Mouse (Mus musculus) intestine, embryonic 15.5 days (tissue): Measurements from ENCODE around the gene Egfl7. TPM values are rescaled to one million over a fixed set of nuclear protein-coding genes. Genes with fewer than 3 reads are reported as not detected.

Experiments
- ATAC-seq: fragments of 200-750 bp; cut with Nextera tagmentation; 2 replicates; pipeline ENCODE4 v1.8.0; 2017; ENCODE audit warnings: moderate TSS enrichment, moderate library complexity
- H3K27ac ChIP-seq: fragments of 300-500 bp; sonication (generic); 2 replicates; pipeline ENCODE4 v1.5.1; 2015; ENCODE audit warnings: mild to moderate bottlenecking, inconsistent platforms
- H3K27me3 ChIP-seq: fragments of 300-500 bp; sonication (generic); replicated peaks from 2 replicates; pipeline ENCODE4 v1.6.1; 2015; ENCODE audit warnings: inconsistent platforms
- H3K36me3 ChIP-seq: fragments of 300-500 bp; sonication (generic); 2 replicates; pipeline ENCODE4 v1.6.1; 2015; ENCODE audit warnings: inconsistent platforms
- H3K4me1 ChIP-seq: fragments of 300-500 bp; sonication (generic); replicated peaks from 2 replicates; pipeline ENCODE4 v1.6.1; 2015; ENCODE audit warnings: inconsistent platforms
- H3K4me2 ChIP-seq: fragments of 300-500 bp; sonication (generic); replicated peaks from 2 replicates; pipeline ENCODE4 v1.6.1; 2015; ENCODE audit warnings: mild to moderate bottlenecking, inconsistent platforms
- H3K4me3 ChIP-seq: fragments of 300-500 bp; sonication (generic); replicated peaks from 2 replicates; pipeline ENCODE4 v1.5.1; 2015; ENCODE audit warnings: inconsistent platforms
- H3K9ac ChIP-seq: fragments of 300-500 bp; sonication (generic); 2 replicates; pipeline ENCODE4 v1.6.1; 2015; ENCODE audit warnings: inconsistent platforms
- H3K9me3 ChIP-seq: fragments of 300-500 bp; sonication (generic); 2 replicates; pipeline ENCODE4 v1.6.1; 2016; ENCODE audit warnings: inconsistent platforms
- WGBS: fragments of 180-500 bp; shearing (Covaris S2); methylation state at CpG from one replicate; pipeline ENCODE4 v1.1.7; 2015; 5-methylcytosine and 5-hydroxymethylcytosine counted together
- polyA plus RNA-seq: library from polyadenylated mRNA; unstranded; fragments of >200 nt; fragmentation: Nextera tagmentation; extraction: Ambion mirVana; gene quantifications from 2 replicates; pipeline ENCODE4 v1.2.1, GENCODE M21; 2015

Egfl7 gene
- polyA plus RNA-seq, 1 experiment from 2014 or later: 113 TPM

- 63% methylated on average over 9 of the region's 9 CpGs for WGBS
- H3K9ac ChIP-seq: no peak overlapping the region
- ATAC-seq: no peak
Measured at GRCm38 (mm10) chr2:26571400-26571799, 8.4 kb upstream of the Egfl7 start.

GRCm38 (mm10) chr2:26571826-26572225 is 8.0 kb upstream of the Egfl7 start:
- no peak overlapping the region for H3K9ac ChIP-seq
- no peaks in the 10 kb centered on the region for H3K36me3 ChIP-seq
- peaks cover 20% of the 10 kb centered on the region; the same call in 1 of the 2 replicates for H3K4me1 ChIP-seq
- no peak overlapping the region for H3K4me3 ChIP-seq
- 58% methylated on average over 5 of the region's 5 CpGs for WGBS
- no peak for ATAC-seq
- no peaks in the 10 kb centered on the region; the same call in 1 of the 2 replicates for H3K27me3 ChIP-seq
- peak overlapping the region; percentile 48 for H3K27ac ChIP-seq
- H3K9me3 ChIP-seq: no peaks in the 10 kb centered on the region
- no peak overlapping the region for H3K4me2 ChIP-seq

More at GRCm38 (mm10) chr2:26571400-26571799, 8.4 kb upstream of the Egfl7 start:
- Histone ChIP-seq H3K36me3 (no peaks in the 10 kb centered on the region), H3K4me3 (no peak overlapping the region), H3K27me3 (no peaks in the 10 kb centered on the region; the same call in 1 of the 2 replicates), H3K27ac (peak overlapping the region; percentile 48), H3K9me3 (no peaks in the 10 kb centered on the region), H3K4me2 (no peak overlapping the region), H3K4me1 (peaks cover 18% of the 10 kb centered on the region; the same call in 1 of the 2 replicates)

- WGBS: 51% methylated on average over 12 of the region's 12 CpGs
- no peak for ATAC-seq
Measured at GRCm38 (mm10) chr2:26573396-26573795, 6.4 kb upstream of the Egfl7 start.

GRCm38 (mm10) chr2:26573807-26574206 is 6.0 kb upstream of the Egfl7 start:
- Histone ChIP-seq H3K4me1 (peaks cover 23% of the 10 kb centered on the region), H3K36me3 (no peaks in the 10 kb centered on the region), H3K27ac (peak overlapping the region; percentile 23; the same call in 1 of the 2 replicates), H3K4me3 (no peak overlapping the region), H3K27me3 (no peaks in the 10 kb centered on the region; the same call in 1 of the 2 replicates), H3K9ac (no peak overlapping the region), H3K9me3 (no peaks in the 10 kb centered on the region), H3K4me2 (no peak overlapping the region)
- no peak for ATAC-seq
- 21% methylated on average over 5 of the region's 5 CpGs for WGBS

More at GRCm38 (mm10) chr2:26573396-26573795, 6.4 kb upstream of the Egfl7 start:
- Histone ChIP-seq H3K36me3 (no peaks in the 10 kb centered on the region), H3K4me3 (no peak overlapping the region), H3K27ac (peak overlapping the region; percentile 23; the same call in 1 of the 2 replicates), H3K4me2 (no peak overlapping the region), H3K27me3 (no peaks in the 10 kb centered on the region; the same call in 1 of the 2 replicates), H3K9me3 (no peaks in the 10 kb centered on the region), H3K9ac (no peak overlapping the region), H3K4me1 (peaks cover 23% of the 10 kb centered on the region)

- Histone ChIP-seq H3K27me3 (no peaks in the 10 kb centered on the region; the same call in 1 of the 2 replicates), H3K4me2 (no peak overlapping the region), H3K36me3 (no peaks in the 10 kb centered on the region), H3K9ac (no peak overlapping the region), H3K4me3 (no peak overlapping the region), H3K27ac (no peak overlapping the region), H3K9me3 (no peaks in the 10 kb centered on the region), H3K4me1 (peaks cover 22% of the 10 kb centered on the region)
- 68% methylated on average over 5 of the region's 5 CpGs for WGBS
- ATAC-seq: no peak
Measured at GRCm38 (mm10) chr2:26574862-26575261, 5.0 kb upstream of the Egfl7 start.

- 82% methylated on average over 1 of the region's 1 CpGs for WGBS
- Histone ChIP-seq H3K27ac (no peak overlapping the region), H3K4me2 (no peak overlapping the region), H3K4me1 (peaks cover 21% of the 10 kb centered on the region), H3K4me3 (no peak overlapping the region), H3K27me3 (no peaks in the 10 kb centered on the region; the same call in 1 of the 2 replicates), H3K9me3 (no peaks in the 10 kb centered on the region), H3K36me3 (no peaks in the 10 kb centered on the region), H3K9ac (no peak overlapping the region)
- no peak for ATAC-seq
Measured at GRCm38 (mm10) chr2:26575378-26575777, 4.4 kb upstream of the Egfl7 start.

- Histone ChIP-seq H3K36me3 (no peaks in the 10 kb centered on the region), H3K4me2 (no peak overlapping the region), H3K9me3 (no peaks in the 10 kb centered on the region), H3K4me1 (peaks cover 19% of the 10 kb centered on the region), H3K4me3 (no peak overlapping the region), H3K27ac (no peak overlapping the region), H3K27me3 (no peaks in the 10 kb centered on the region; the same call in 1 of the 2 replicates), H3K9ac (no peak overlapping the region)
- 0 out of 2 replicates have a peak, but pooled peaks have one; percentile 10 for ATAC-seq
- WGBS: 58% methylated on average over 4 of the region's 4 CpGs
Measured at GRCm38 (mm10) chr2:26575865-26576264, 3.9 kb upstream of the Egfl7 start.

GRCm38 (mm10) chr2:26576462-26576861 is 3.4 kb upstream of the Egfl7 start:
- no peak overlapping the region for H3K4me3 ChIP-seq
- H3K27me3 ChIP-seq: no peaks in the 10 kb centered on the region; the same call in 1 of the 2 replicates
- WGBS: 60% methylated on average over 4 of the region's 4 CpGs
- no peak overlapping the region for H3K9ac ChIP-seq
- no peaks in the 10 kb centered on the region for H3K9me3 ChIP-seq
- no peak overlapping the region for H3K27ac ChIP-seq
- ATAC-seq: no peak
- H3K4me2 ChIP-seq: no peak overlapping the region
- H3K36me3 ChIP-seq: no peaks in the 10 kb centered on the region
- H3K4me1 ChIP-seq: peaks cover 17% of the 10 kb centered on the region

- 0 out of 2 replicates have a peak overlapping the region, but pooled peaks have one; percentile 4 for H3K4me2 ChIP-seq
- no peaks in the 10 kb centered on the region; the same call in 1 of the 2 replicates for H3K27me3 ChIP-seq
- H3K4me1 ChIP-seq: peaks cover 17% of the 10 kb centered on the region
- ATAC-seq: peak; percentile 28
- no peaks in the 10 kb centered on the region for H3K9me3 ChIP-seq
- no peaks in the 10 kb centered on the region for H3K36me3 ChIP-seq
- H3K27ac ChIP-seq: peak overlapping the region; percentile 54
- no peak overlapping the region for H3K9ac ChIP-seq
- WGBS: 41% methylated on average over 6 of the region's 6 CpGs
- H3K4me3 ChIP-seq: no peak overlapping the region
Measured at GRCm38 (mm10) chr2:26578369-26578768, 1.4 kb upstream of the Egfl7 start.

- Histone ChIP-seq H3K27ac (no peak overlapping the region), H3K36me3 (no peaks in the 10 kb centered on the region), H3K4me3 (no peak overlapping the region), H3K27me3 (no peaks in the 10 kb centered on the region), H3K4me1 (peaks cover 11% of the 10 kb centered on the region; the same call in 1 of the 2 replicates), H3K9ac (no peak overlapping the region), H3K4me2 (no peak overlapping the region), H3K9me3 (no peaks in the 10 kb centered on the region)
- ATAC-seq: no peak
- 84% methylated on average over 5 of the region's 5 CpGs for WGBS
Measured at GRCm38 (mm10) chr2:26580751-26581150, 937 bp downstream of the Egfl7 start.

- no peaks in the 10 kb centered on the region for H3K36me3 ChIP-seq
- H3K9me3 ChIP-seq: no peaks in the 10 kb centered on the region
- H3K4me2 ChIP-seq: no peak overlapping the region
- WGBS: 60% methylated on average over 2 of the region's 2 CpGs
- H3K4me1 ChIP-seq: peaks cover 17% of the 10 kb centered on the region; the same call in 1 of the 2 replicates
- no peak for ATAC-seq
- H3K9ac ChIP-seq: no peak overlapping the region
- no peaks in the 10 kb centered on the region for H3K27me3 ChIP-seq
- H3K4me3 ChIP-seq: no peak overlapping the region
- peak overlapping the region; percentile 29; the same call in 1 of the 2 replicates for H3K27ac ChIP-seq
Measured at GRCm38 (mm10) chr2:26582203-26582602, 2.4 kb downstream of the Egfl7 start.

- Histone ChIP-seq H3K36me3 (no peaks in the 10 kb centered on the region), H3K27me3 (no peaks in the 10 kb centered on the region), H3K4me3 (no peak overlapping the region), H3K27ac (peak overlapping the region; percentile 29; the same call in 1 of the 2 replicates), H3K9ac (no peak overlapping the region), H3K9me3 (no peaks in the 10 kb centered on the region), H3K4me1 (peaks cover 19% of the 10 kb centered on the region; the same call in 1 of the 2 replicates), H3K4me2 (no peak overlapping the region)
- 73% methylated on average over 7 of the region's 7 CpGs for WGBS
- no peak for ATAC-seq
Measured at GRCm38 (mm10) chr2:26582741-26583140, 2.9 kb downstream of the Egfl7 start.

- Histone ChIP-seq H3K4me1 (peaks cover 19% of the 10 kb centered on the region; the same call in 1 of the 2 replicates), H3K36me3 (no peaks in the 10 kb centered on the region), H3K27ac (0 out of 2 replicates have a peak overlapping the region, but pooled peaks have one; percentile 17), H3K4me2 (no peak overlapping the region), H3K4me3 (peak overlapping the region; percentile 22), H3K27me3 (no peaks in the 10 kb centered on the region), H3K9ac (peak overlapping the region; percentile 30), H3K9me3 (no peaks in the 10 kb centered on the region)
- 28% methylated on average over 11 of the region's 11 CpGs for WGBS
- ATAC-seq: no peak
Measured at GRCm38 (mm10) chr2:26583640-26584039, 3.8 kb downstream of the Egfl7 start.
